Mouse (Mus musculus): ENCODE data around the gene Wap. TPM values are rescaled to one million over a fixed set of nuclear protein-coding genes. Genes with fewer than 3 reads are reported as not detected.

Gene Wap
- polyA plus RNA-seq, 1 experiment from 2014 or later = not detected

GRCm38 (mm10) chr11:6590933-6591675 is 47.3 kb downstream of the Wap start:
- Histone ChIP-seq H3K4me1 (no peaks in the 10 kb centered on the region), H3K27ac (replicated peaks) (no peak overlapping the region), H3K9me3 (no peaks in the 10 kb centered on the region), H3K4me3 (no peak overlapping the region), H3K27me3 (replicated peaks; ENCODE audit: low read depth, poor library complexity, severe bottlenecking) (no peaks in the 10 kb centered on the region), H3K36me3 (replicated peaks) (peaks cover 97% of the 10 kb centered on the region)
- 87% methylated on average over 10 of the region's 10 CpGs for WGBS
- DNase-seq (ENCODE audit: low spot score) = no peak

GRCm38 (mm10) chr11:6589838-6590237 is 48.6 kb downstream of the Wap start:
- Histone ChIP-seq H3K27me3 (replicated peaks; ENCODE audit: low read depth, poor library complexity, severe bottlenecking) (no peaks in the 10 kb centered on the region), H3K27ac (replicated peaks) (no peak overlapping the region), H3K9me3 (no peaks in the 10 kb centered on the region), H3K4me1 (no peaks in the 10 kb centered on the region), H3K4me3 (no peak overlapping the region), H3K36me3 (replicated peaks) (peaks cover 97% of the 10 kb centered on the region)
- WGBS = 95% methylated on average over 7 of the region's 7 CpGs
- DNase-seq (ENCODE audit: low spot score) = no peak

GRCm38 (mm10) chr11:6588295-6588694 is 50.1 kb downstream of the Wap start:
- no peaks in the 10 kb centered on the region for H3K4me1 ChIP-seq
- peaks cover 97% of the 10 kb centered on the region for H3K36me3 ChIP-seq (replicated peaks)
- WGBS = 92% methylated on average over 7 of the region's 7 CpGs
- DNase-seq (ENCODE audit: low spot score) = no peak
- no peak overlapping the region for H3K4me3 ChIP-seq
- no peaks in the 10 kb centered on the region for H3K9me3 ChIP-seq
- no peaks in the 10 kb centered on the region for H3K27me3 ChIP-seq (replicated peaks; ENCODE audit: low read depth, poor library complexity, severe bottlenecking)
- no peak overlapping the region for H3K27ac ChIP-seq (replicated peaks)

- peaks cover 95% of the 10 kb centered on the region for H3K36me3 ChIP-seq (replicated peaks)
- no peak overlapping the region for H3K4me3 ChIP-seq
- H3K4me1 ChIP-seq = no peaks in the 10 kb centered on the region
- H3K9me3 ChIP-seq = no peaks in the 10 kb centered on the region
- no peak for DNase-seq (ENCODE audit: low spot score)
- H3K27me3 ChIP-seq (replicated peaks; ENCODE audit: low read depth, poor library complexity, severe bottlenecking) = no peaks in the 10 kb centered on the region
- H3K27ac ChIP-seq (replicated peaks) = no peak overlapping the region
- WGBS = 97% methylated on average over 7 of the region's 7 CpGs
These were observed 51.0 kb downstream of the Wap start for GRCm38 (mm10) chr11:6587249-6587940.

- no peaks in the 10 kb centered on the region for H3K27me3 ChIP-seq (replicated peaks; ENCODE audit: low read depth, poor library complexity, severe bottlenecking)
- no peaks in the 10 kb centered on the region for H3K4me1 ChIP-seq
- DNase-seq (ENCODE audit: low spot score) = no peak
- no peaks in the 10 kb centered on the region for H3K9me3 ChIP-seq
- peaks cover 89% of the 10 kb centered on the region for H3K36me3 ChIP-seq (replicated peaks)
- H3K4me3 ChIP-seq = no peak overlapping the region
- 91% methylated on average over 3 of the region's 3 CpGs for WGBS
- H3K27ac ChIP-seq (replicated peaks) = no peak overlapping the region
These were observed 51.8 kb downstream of the Wap start for GRCm38 (mm10) chr11:6586660-6587059.

- H3K4me1 ChIP-seq = no peaks in the 10 kb centered on the region
- DNase-seq (ENCODE audit: low spot score) = no peak
- 91% methylated on average over 8 of the region's 8 CpGs for WGBS
- H3K9me3 ChIP-seq = no peaks in the 10 kb centered on the region
- no peak overlapping the region for H3K4me3 ChIP-seq
- H3K36me3 ChIP-seq (replicated peaks) = peaks cover 84% of the 10 kb centered on the region
- no peaks in the 10 kb centered on the region for H3K27me3 ChIP-seq (replicated peaks; ENCODE audit: low read depth, poor library complexity, severe bottlenecking)
- no peak overlapping the region for H3K27ac ChIP-seq (replicated peaks)
These were observed 52.7 kb downstream of the Wap start for GRCm38 (mm10) chr11:6585748-6586147.

Other genes with a start within 250 kb of the Wap start
- gene Zmiz2, start 249.6 kb downstream of the Wap start, polyA plus RNA-seq (2016; fragmentation: Nextera tagmentation; extraction: Ambion mirVana) = 13.1 and 13.6 TPM in 2 replicates
- gene Ppia, start 223.2 kb downstream of the Wap start, polyA plus RNA-seq (2016; fragmentation: Nextera tagmentation; extraction: Ambion mirVana) = 6,156 and 6,219 TPM in 2 replicates
- gene H2afv, start 194.2 kb downstream of the Wap start, polyA plus RNA-seq (2016; fragmentation: Nextera tagmentation; extraction: Ambion mirVana) = 746 and 786 TPM in 2 replicates
- 17.5 and 17.7 TPM in 2 replicates for gene Purb, start 162.7 kb downstream of the Wap start, polyA plus RNA-seq (2016; fragmentation: Nextera tagmentation; extraction: Ambion mirVana)
- 0.75 and 1.1 TPM in 2 replicates for gene Myo1g, start 117.7 kb downstream of the Wap start, polyA plus RNA-seq (2016; fragmentation: Nextera tagmentation; extraction: Ambion mirVana)
- 109 and 114 TPM in 2 replicates for gene Ccm2, start 91.8 kb downstream of the Wap start, polyA plus RNA-seq (2016; fragmentation: Nextera tagmentation; extraction: Ambion mirVana)
- gene Nacad, start 32.6 kb downstream of the Wap start, polyA plus RNA-seq (2016; fragmentation: Nextera tagmentation; extraction: Ambion mirVana) = 9.8 and 10.5 TPM in 2 replicates
- 66.9 and 74.2 TPM in 2 replicates for gene Tbrg4, start 12.6 kb downstream of the Wap start, polyA plus RNA-seq (2016; fragmentation: Nextera tagmentation; extraction: Ambion mirVana)
- gene Ramp3, start 19.9 kb upstream of the Wap start, polyA plus RNA-seq (2016; fragmentation: Nextera tagmentation; extraction: Ambion mirVana) = 5.0 and 5.1 TPM in 2 replicates
- not detected in 2 replicates for gene Gm11983, start 199.0 kb upstream of the Wap start, polyA plus RNA-seq (2016; fragmentation: Nextera tagmentation; extraction: Ambion mirVana)

Measured in embryonic facial prominence, embryonic 10.5 days (tissue).